Mouse (Mus musculus) midbrain, embryonic 15.5 days (tissue): ENCODE measurements at regions not wholly inside any gene's neighbourhood (a gene's known extent, or its start where the extent isn't known, plus 50 kb on each side); places are given as distances from the start of the nearest gene placed in this dataset.

Source experiments
- ATAC-seq: fragments of 200-750 bp; cut with Nextera tagmentation; replicated peaks from 2 replicates; pipeline ENCODE4 v1.8.0; 2017; ENCODE audit warnings: moderate TSS enrichment
- H3K27ac ChIP-seq: fragments of 300-500 bp; sonication (generic); 2 replicates; pipeline ENCODE4 v1.5.1; 2015; ENCODE audit warnings: mild to moderate bottlenecking, inconsistent platforms
- H3K27me3 ChIP-seq: fragments of 300-500 bp; sonication (generic); replicated peaks from 2 replicates; pipeline ENCODE4 v1.6.1; 2015; ENCODE audit warnings: inconsistent platforms
- H3K36me3 ChIP-seq: fragments of 300-500 bp; sonication (generic); replicated peaks from 2 replicates; pipeline ENCODE4 v1.6.1; 2015; ENCODE audit warnings: inconsistent platforms
- H3K4me1 ChIP-seq: fragments of 300-500 bp; sonication (generic); 2 replicates; pipeline ENCODE4 v1.6.1; 2015; ENCODE audit warnings: inconsistent platforms
- H3K4me2 ChIP-seq: fragments of 300-500 bp; sonication (generic); 2 replicates; pipeline ENCODE4 v1.6.1; 2015; ENCODE audit warnings: inconsistent platforms, mild to moderate bottlenecking, moderate library complexity
- H3K4me3 ChIP-seq: fragments of 300-500 bp; sonication (generic); 2 replicates; pipeline ENCODE4 v1.5.1; 2015; ENCODE audit warnings: mild to moderate bottlenecking, inconsistent platforms
- H3K9ac ChIP-seq: fragments of 300-500 bp; sonication (generic); 2 replicates; pipeline ENCODE4 v1.6.1; 2015; ENCODE audit warnings: mild to moderate bottlenecking, inconsistent platforms
- H3K9me3 ChIP-seq: fragments of 300-500 bp; sonication (generic); 2 replicates; pipeline ENCODE4 v1.6.1; 2016; ENCODE audit warnings: inconsistent platforms
- WGBS: fragments of 180-500 bp; shearing (Covaris S2); methylation state at CpG from one replicate; pipeline ENCODE4 v1.1.7; 2015; ENCODE audit warnings: mixed read lengths; 5-methylcytosine and 5-hydroxymethylcytosine counted together

- Histone ChIP-seq H3K4me1 (no peaks in the 10 kb centered on the region), H3K4me2 (no peak overlapping the region), H3K9ac (no peak overlapping the region), H3K36me3 (no peaks in the 10 kb centered on the region), H3K27me3 (no peaks in the 10 kb centered on the region), H3K27ac (no peak overlapping the region), H3K4me3 (no peak overlapping the region), H3K9me3 (no peaks in the 10 kb centered on the region)
- 92% methylated on average over 5 of the region's 5 CpGs for WGBS
- no peak for ATAC-seq
These were observed 307.8 kb downstream of the Kctd12 start for GRCm38 (mm10) chr14:102674635-102675034.

DNA sequence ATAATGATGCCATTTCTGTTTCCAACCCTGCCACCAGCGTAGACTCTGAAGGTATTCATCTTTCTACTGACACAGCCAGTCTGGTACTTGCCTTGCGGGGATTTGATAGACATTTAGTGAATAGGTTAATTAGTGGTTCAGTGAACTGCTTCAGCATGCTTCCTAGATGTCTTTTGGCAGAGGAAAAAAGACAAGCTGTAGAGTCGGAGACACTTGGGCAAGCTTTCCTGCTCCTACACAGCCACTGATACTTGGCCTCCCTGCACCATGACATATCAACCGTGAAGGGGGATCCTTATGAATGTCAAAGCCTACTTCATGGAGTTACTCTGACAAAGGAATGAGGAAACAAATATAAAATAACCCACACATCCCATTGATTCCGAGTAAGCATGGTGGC, 308.7 kb downstream of the Kctd12 start:
- no peak overlapping the region for H3K27ac ChIP-seq
- WGBS, result 55% methylated on average over 5 of the region's 5 CpGs
- no peaks in the 10 kb centered on the region for H3K36me3 ChIP-seq
- no peak overlapping the region for H3K4me3 ChIP-seq
- ATAC-seq, result no peak
- H3K9me3 ChIP-seq, result no peaks in the 10 kb centered on the region
- no peaks in the 10 kb centered on the region for H3K4me1 ChIP-seq
- no peak overlapping the region for H3K9ac ChIP-seq
- no peak overlapping the region for H3K4me2 ChIP-seq
- H3K27me3 ChIP-seq, result no peaks in the 10 kb centered on the region

DNA sequence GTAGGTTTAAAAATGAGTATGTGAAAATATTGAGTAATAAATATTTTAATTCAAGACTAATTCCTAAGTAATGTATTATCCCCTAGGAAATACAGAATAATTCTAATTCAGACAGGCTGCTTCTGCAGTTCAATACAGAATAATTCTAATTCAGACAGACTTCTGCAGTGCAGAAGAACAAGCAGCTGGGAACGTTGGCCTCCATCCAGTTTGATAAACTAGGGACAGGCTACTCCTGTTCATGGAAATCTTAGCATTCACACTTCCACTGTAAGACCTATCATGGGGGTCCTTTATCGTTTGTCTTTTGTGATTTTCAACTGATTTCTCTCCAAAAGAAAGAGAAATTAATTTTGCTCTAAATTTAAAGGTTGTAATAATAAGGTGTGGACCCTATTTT, 319.2 kb downstream of the Kctd12 start:
- Histone ChIP-seq H3K36me3 (no peaks in the 10 kb centered on the region), H3K4me2 (no peak overlapping the region), H3K9ac (no peak overlapping the region), H3K9me3 (no peaks in the 10 kb centered on the region), H3K4me1 (no peaks in the 10 kb centered on the region), H3K4me3 (no peak overlapping the region), H3K27ac (no peak overlapping the region), H3K27me3 (no peaks in the 10 kb centered on the region)
- 64% methylated on average over 2 of the region's 2 CpGs for WGBS
- no peak for ATAC-seq

DNA sequence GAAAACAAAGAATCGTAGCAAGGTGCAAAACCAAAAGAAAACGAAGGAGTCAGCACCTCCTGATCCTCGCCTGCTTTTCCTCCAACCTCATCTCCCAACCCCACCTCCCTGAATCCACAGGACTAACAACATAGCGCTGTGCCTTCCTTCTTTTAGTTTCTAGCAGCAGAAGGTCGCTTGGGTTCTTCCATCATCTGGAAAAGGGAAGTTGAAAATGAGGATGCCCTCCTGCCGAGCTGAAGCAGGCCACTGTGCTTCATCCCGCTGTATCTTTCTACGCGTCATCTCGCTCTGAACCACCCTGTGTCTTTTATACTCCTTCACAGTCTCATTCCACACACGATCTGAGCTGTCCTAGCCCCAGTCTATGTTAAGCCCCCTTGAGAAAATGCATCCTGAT, 322.1 kb downstream of the Kctd12 start:
- ATAC-seq, result no peak
- Histone ChIP-seq H3K4me2 (no peak overlapping the region), H3K4me3 (no peak overlapping the region), H3K4me1 (no peaks in the 10 kb centered on the region), H3K27me3 (no peaks in the 10 kb centered on the region), H3K36me3 (no peaks in the 10 kb centered on the region), H3K9ac (no peak overlapping the region), H3K9me3 (no peaks in the 10 kb centered on the region), H3K27ac (no peak overlapping the region)
- 87% methylated on average over 11 of the region's 11 CpGs for WGBS

- WGBS, result 84% methylated on average over 1 of the region's 1 CpGs
- H3K27ac ChIP-seq, result no peak overlapping the region
- H3K9me3 ChIP-seq, result no peaks in the 10 kb centered on the region
- no peak for ATAC-seq
- H3K4me1 ChIP-seq, result no peaks in the 10 kb centered on the region
- no peaks in the 10 kb centered on the region for H3K27me3 ChIP-seq
- no peak overlapping the region for H3K9ac ChIP-seq
- no peaks in the 10 kb centered on the region for H3K36me3 ChIP-seq
- no peak overlapping the region for H3K4me2 ChIP-seq
- H3K4me3 ChIP-seq, result no peak overlapping the region
These were observed 326.2 kb downstream of the Kctd12 start for GRCm38 (mm10) chr14:102656235-102656634.

- Histone ChIP-seq H3K36me3 (no peaks in the 10 kb centered on the region), H3K4me3 (no peak overlapping the region), H3K27me3 (no peaks in the 10 kb centered on the region), H3K9me3 (no peaks in the 10 kb centered on the region), H3K9ac (no peak overlapping the region), H3K4me1 (no peaks in the 10 kb centered on the region), H3K4me2 (no peak overlapping the region), H3K27ac (no peak overlapping the region)
- no peak for ATAC-seq
- WGBS, result 68% methylated on average over 2 of the region's 2 CpGs
These were observed 352.8 kb downstream of the Kctd12 start for GRCm38 (mm10) chr14:102629601-102630000.

DNA sequence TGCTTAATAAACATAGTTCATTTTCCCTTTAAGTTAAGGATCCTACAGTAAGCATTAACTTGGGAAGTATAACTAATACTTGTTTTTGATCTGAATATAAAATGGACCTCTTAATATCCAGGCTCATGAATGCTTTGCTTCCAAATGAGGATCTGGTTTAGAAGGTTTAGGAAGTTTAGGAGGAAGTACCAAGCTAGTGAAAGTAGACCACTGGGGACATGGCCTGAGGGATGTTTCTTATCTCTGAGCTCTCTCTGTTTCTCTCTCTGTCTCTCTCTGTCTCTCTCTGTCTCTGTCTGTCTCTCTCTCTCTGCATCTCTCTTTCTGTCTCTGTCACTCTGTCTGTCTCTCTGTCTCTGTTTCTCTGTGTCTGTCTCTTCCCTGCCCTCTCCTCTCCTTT, 360.9 kb downstream of the Kctd12 start:
- Histone ChIP-seq H3K27ac (no peak overlapping the region), H3K36me3 (no peaks in the 10 kb centered on the region), H3K4me1 (no peaks in the 10 kb centered on the region), H3K27me3 (no peaks in the 10 kb centered on the region), H3K4me2 (no peak overlapping the region), H3K9ac (no peak overlapping the region), H3K4me3 (no peak overlapping the region), H3K9me3 (no peaks in the 10 kb centered on the region)
- no peak for ATAC-seq

- H3K9me3 ChIP-seq, result no peaks in the 10 kb centered on the region
- no peaks in the 10 kb centered on the region for H3K27me3 ChIP-seq
- no peak overlapping the region for H3K27ac ChIP-seq
- H3K4me1 ChIP-seq, result no peaks in the 10 kb centered on the region
- H3K4me3 ChIP-seq, result no peak overlapping the region
- no peak overlapping the region for H3K9ac ChIP-seq
- no peak overlapping the region for H3K4me2 ChIP-seq
- no peak for ATAC-seq
- WGBS, result 66% methylated on average over 4 of the region's 4 CpGs
- no peaks in the 10 kb centered on the region for H3K36me3 ChIP-seq
These were observed 363.4 kb downstream of the Kctd12 start for GRCm38 (mm10) chr14:102619056-102619455.

DNA sequence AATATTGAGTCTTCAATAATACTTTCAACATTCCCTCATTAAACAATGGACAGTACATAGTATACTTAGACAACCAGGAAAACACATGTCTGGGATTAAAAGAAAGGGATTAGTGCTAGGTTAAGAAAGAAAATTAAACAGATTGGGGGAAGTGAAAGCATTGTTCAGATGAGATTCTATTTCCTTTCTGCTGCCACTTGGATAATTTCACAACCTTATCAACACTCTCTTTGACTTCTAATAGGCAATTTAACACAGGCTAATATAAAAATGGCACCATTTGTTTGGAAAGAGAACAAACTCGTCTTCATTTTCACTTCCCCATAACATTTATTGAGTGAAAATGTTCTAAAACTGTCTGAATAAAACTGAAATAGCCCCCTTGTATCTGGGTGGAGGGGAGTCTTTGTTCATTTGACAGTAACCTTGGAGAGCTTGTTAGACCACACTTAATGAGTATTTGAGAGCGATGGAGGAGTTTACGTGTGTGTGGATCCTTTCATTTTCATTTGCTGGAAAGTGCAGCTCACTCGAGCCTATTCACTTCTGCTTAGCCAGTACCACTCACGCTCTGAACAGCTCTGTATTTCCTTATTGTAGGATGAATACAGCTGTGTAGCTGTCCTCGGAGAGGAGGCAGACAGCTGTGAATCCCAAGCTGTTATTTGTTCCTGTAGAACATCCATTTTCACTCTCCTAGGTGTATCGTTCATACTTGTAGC, 366.7 kb downstream of the Kctd12 start:
- ATAC-seq, result no peak
- Histone ChIP-seq H3K36me3 (no peaks in the 10 kb centered on the region), H3K27me3 (no peaks in the 10 kb centered on the region), H3K4me2 (no peak overlapping the region), H3K9me3 (no peaks in the 10 kb centered on the region), H3K9ac (no peak overlapping the region), H3K27ac (no peak overlapping the region), H3K4me1 (no peaks in the 10 kb centered on the region), H3K4me3 (no peak overlapping the region)
- WGBS, result 54% methylated on average over 7 of the region's 7 CpGs

- 77% methylated on average over 5 of the region's 5 CpGs for WGBS
- Histone ChIP-seq H3K4me1 (no peaks in the 10 kb centered on the region), H3K27me3 (no peaks in the 10 kb centered on the region), H3K36me3 (no peaks in the 10 kb centered on the region), H3K27ac (no peak overlapping the region), H3K9me3 (no peaks in the 10 kb centered on the region), H3K4me3 (no peak overlapping the region), H3K9ac (no peak overlapping the region), H3K4me2 (no peak overlapping the region)
- ATAC-seq, result no peak
These were observed 376.4 kb downstream of the Kctd12 start for GRCm38 (mm10) chr14:102606055-102606454.

GRCm38 (mm10) chr14:102594850-102595249, 387.6 kb downstream of the Kctd12 start:
- no peak for ATAC-seq
- WGBS, result 87% methylated on average over 3 of the region's 3 CpGs
- Histone ChIP-seq H3K4me2 (no peak overlapping the region), H3K4me1 (no peaks in the 10 kb centered on the region), H3K9me3 (no peaks in the 10 kb centered on the region), H3K27ac (no peak overlapping the region), H3K9ac (no peak overlapping the region), H3K27me3 (no peaks in the 10 kb centered on the region), H3K4me3 (no peak overlapping the region), H3K36me3 (no peaks in the 10 kb centered on the region)

DNA sequence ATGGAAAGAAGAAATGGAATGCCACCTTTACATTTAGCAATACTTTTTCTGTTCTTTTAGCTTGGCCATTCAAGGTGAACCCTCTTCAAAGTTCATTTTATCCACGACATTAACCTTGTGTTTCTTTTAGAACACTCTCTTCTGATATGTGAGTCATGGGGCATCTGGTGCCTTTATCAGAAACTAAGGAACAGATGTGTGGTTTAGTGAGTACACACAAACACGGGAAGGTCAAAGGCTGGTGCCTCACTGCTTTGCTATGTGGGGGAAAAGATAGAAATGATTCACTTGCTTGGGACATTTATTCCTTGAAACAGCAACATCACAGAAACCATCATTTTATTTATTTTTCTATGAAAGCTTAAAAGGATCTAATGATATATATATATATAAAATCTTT, 428.7 kb downstream of the Kctd12 start:
- H3K27ac ChIP-seq, result no peak overlapping the region
- H3K4me2 ChIP-seq, result no peak overlapping the region
- no peak for ATAC-seq
- H3K27me3 ChIP-seq, result no peaks in the 10 kb centered on the region
- H3K9ac ChIP-seq, result no peak overlapping the region
- 72% methylated on average over 2 of the region's 2 CpGs for WGBS
- no peaks in the 10 kb centered on the region for H3K4me1 ChIP-seq
- H3K36me3 ChIP-seq, result no peaks in the 10 kb centered on the region
- no peak overlapping the region for H3K4me3 ChIP-seq
- no peaks in the 10 kb centered on the region for H3K9me3 ChIP-seq

DNA sequence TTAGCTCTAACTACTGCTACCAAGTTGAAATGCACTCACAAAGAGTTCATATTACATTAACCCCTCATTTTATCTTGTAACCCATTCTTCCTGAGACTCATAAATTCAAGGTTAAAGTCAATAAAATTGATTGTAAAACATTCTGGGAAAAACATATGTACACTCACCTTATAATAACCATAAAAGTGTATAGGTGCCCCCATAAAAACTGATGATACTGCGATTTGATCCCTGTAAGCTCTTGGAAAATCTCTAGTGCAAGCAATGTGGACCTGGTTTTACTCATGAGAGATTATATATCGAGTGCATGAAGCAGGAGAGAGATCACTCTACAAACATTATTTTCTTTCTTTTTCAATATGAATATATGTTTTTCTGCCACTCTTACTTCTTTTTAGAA, 429.8 kb downstream of the Kctd12 start:
- ATAC-seq, result no peak
- no peaks in the 10 kb centered on the region for H3K9me3 ChIP-seq
- no peaks in the 10 kb centered on the region for H3K4me1 ChIP-seq
- H3K4me2 ChIP-seq, result no peak overlapping the region
- no peaks in the 10 kb centered on the region for H3K27me3 ChIP-seq
- 88% methylated on average over 2 of the region's 2 CpGs for WGBS
- H3K9ac ChIP-seq, result no peak overlapping the region
- H3K27ac ChIP-seq, result no peak overlapping the region
- no peaks in the 10 kb centered on the region for H3K36me3 ChIP-seq
- no peak overlapping the region for H3K4me3 ChIP-seq
